Mouse (Mus musculus): ENCODE data around the gene Foxp2. TPM values are rescaled to one million over a fixed set of nuclear protein-coding genes. Genes with fewer than 3 reads are reported as not detected.
A peak's percentile ranks its signal among the peaks of the same experiment; 100 is the strongest.

Foxp2 gene
- polyA plus RNA-seq, 1 experiment from 2014 or later = 42.4 TPM

- no peak overlapping the region for H3K4me3 ChIP-seq (ENCODE audit: low read depth, low read length)
- no peak overlapping the region for H3K27ac ChIP-seq (ENCODE audit: low read depth, low read length)
- ATAC-seq (ENCODE audit: low FRiP score) = no peak
- 40% methylated on average over 5 of the region's 5 CpGs for WGBS
- peaks cover 22% of the 10 kb centered on the region for H3K4me1 ChIP-seq (ENCODE audit: control insufficient read depth, insufficient read depth, low read length)
- no peak overlapping the region for H3K9ac ChIP-seq (ENCODE audit: low read length)
- peak; percentile 86 for DNase-seq (ENCODE audit: low spot score, missing footprints)
- no peaks in the 10 kb centered on the region for H3K9me3 ChIP-seq (ENCODE audit: control insufficient read depth, low read length)
- peak overlapping the region; percentile 92; the same call in 1 of the 2 replicates for H3K4me2 ChIP-seq
- no peaks in the 10 kb centered on the region for H3K36me3 ChIP-seq (ENCODE audit: control insufficient read depth, insufficient read depth, low read length)
- no peaks in the 10 kb centered on the region for H3K27me3 ChIP-seq (ENCODE audit: control insufficient read depth, insufficient read depth, low read length)
Measured at GRCm38 (mm10) chr6:14903271-14903965, 2.3 kb downstream of the Foxp2 start.

- ATAC-seq (ENCODE audit: low FRiP score) (no peak), DNase-seq (ENCODE audit: low spot score, missing footprints) (peak; percentile 31)
- Histone ChIP-seq H3K4me1 (ENCODE audit: control insufficient read depth, insufficient read depth, low read length) (no peaks in the 10 kb centered on the region), H3K9me3 (ENCODE audit: control insufficient read depth, low read length) (no peaks in the 10 kb centered on the region), H3K4me2 (no peak overlapping the region), H3K27ac (ENCODE audit: low read depth, low read length) (no peak overlapping the region), H3K27me3 (ENCODE audit: control insufficient read depth, insufficient read depth, low read length) (no peaks in the 10 kb centered on the region), H3K9ac (ENCODE audit: low read length) (no peak overlapping the region), H3K36me3 (ENCODE audit: control insufficient read depth, insufficient read depth, low read length) (no peaks in the 10 kb centered on the region), H3K4me3 (ENCODE audit: low read depth, low read length) (no peak overlapping the region)
- 96% methylated on average over 2 of the region's 2 CpGs for WGBS
Measured at GRCm38 (mm10) chr6:14915066-14915465, 13.9 kb downstream of the Foxp2 start.

- Histone ChIP-seq H3K4me1 (ENCODE audit: control insufficient read depth, insufficient read depth, low read length) (no peaks in the 10 kb centered on the region), H3K4me3 (ENCODE audit: low read depth, low read length) (no peak overlapping the region), H3K9ac (ENCODE audit: low read length) (no peak overlapping the region), H3K4me2 (no peak overlapping the region), H3K9me3 (ENCODE audit: control insufficient read depth, low read length) (no peaks in the 10 kb centered on the region), H3K36me3 (ENCODE audit: control insufficient read depth, insufficient read depth, low read length) (no peaks in the 10 kb centered on the region), H3K27me3 (ENCODE audit: control insufficient read depth, insufficient read depth, low read length) (no peaks in the 10 kb centered on the region), H3K27ac (ENCODE audit: low read depth, low read length) (no peak overlapping the region)
- DNase-seq (ENCODE audit: low spot score, missing footprints) (no peak), ATAC-seq (ENCODE audit: low FRiP score) (no peak)
Measured at GRCm38 (mm10) chr6:14922704-14923103, 21.6 kb downstream of the Foxp2 start.

- no peak overlapping the region for H3K9ac ChIP-seq (ENCODE audit: low read length)
- H3K27ac ChIP-seq (ENCODE audit: low read depth, low read length) = no peak overlapping the region
- DNase-seq (ENCODE audit: low spot score, missing footprints) = no peak
- WGBS = 90% methylated on average over 4 of the region's 4 CpGs
- H3K4me1 ChIP-seq (ENCODE audit: control insufficient read depth, insufficient read depth, low read length) = no peaks in the 10 kb centered on the region
- H3K36me3 ChIP-seq (ENCODE audit: control insufficient read depth, insufficient read depth, low read length) = no peaks in the 10 kb centered on the region
- H3K27me3 ChIP-seq (ENCODE audit: control insufficient read depth, insufficient read depth, low read length) = no peaks in the 10 kb centered on the region
- no peak overlapping the region for H3K4me3 ChIP-seq (ENCODE audit: low read depth, low read length)
- no peak overlapping the region for H3K4me2 ChIP-seq
- no peaks in the 10 kb centered on the region for H3K9me3 ChIP-seq (ENCODE audit: control insufficient read depth, low read length)
- no peak for ATAC-seq (ENCODE audit: low FRiP score)
Measured at GRCm38 (mm10) chr6:14924976-14925489, 23.9 kb downstream of the Foxp2 start.

GRCm38 (mm10) chr6:14951060-14951459, 49.9 kb downstream of the Foxp2 start:
- no peak overlapping the region for H3K9ac ChIP-seq (ENCODE audit: low read length)
- no peaks in the 10 kb centered on the region for H3K27me3 ChIP-seq (ENCODE audit: control insufficient read depth, insufficient read depth, low read length)

GRCm38 (mm10) chr6:14952731-14953130, 51.6 kb downstream of the Foxp2 start:
- 65% methylated on average over 4 of the region's 4 CpGs for WGBS

More at GRCm38 (mm10) chr6:14951060-14951459, 49.9 kb downstream of the Foxp2 start:
- 84% methylated on average over 6 of the region's 6 CpGs for WGBS
- ATAC-seq (ENCODE audit: low FRiP score) (no peak), DNase-seq (ENCODE audit: low spot score, missing footprints) (no peak)
- Histone ChIP-seq H3K4me1 (ENCODE audit: control insufficient read depth, insufficient read depth, low read length) (no peaks in the 10 kb centered on the region), H3K9me3 (ENCODE audit: control insufficient read depth, low read length) (no peaks in the 10 kb centered on the region; the same call in 1 of the 2 replicates), H3K4me3 (ENCODE audit: low read depth, low read length) (no peak overlapping the region), H3K36me3 (ENCODE audit: control insufficient read depth, insufficient read depth, low read length) (no peaks in the 10 kb centered on the region), H3K27ac (ENCODE audit: low read depth, low read length) (no peak overlapping the region), H3K4me2 (no peak overlapping the region)

GRCm38 (mm10) chr6:14977042-14977441, 75.9 kb downstream of the Foxp2 start:
- WGBS = 87% methylated on average over 3 of the region's 3 CpGs
- H3K9me3 ChIP-seq (ENCODE audit: control insufficient read depth, low read length) = peaks cover 3% of the 10 kb centered on the region; the same call in 1 of the 2 replicates
- H3K9ac ChIP-seq (ENCODE audit: low read length) = no peak overlapping the region
- no peak for DNase-seq (ENCODE audit: low spot score, missing footprints)
- no peaks in the 10 kb centered on the region for H3K36me3 ChIP-seq (ENCODE audit: control insufficient read depth, insufficient read depth, low read length)
- H3K4me2 ChIP-seq = no peak overlapping the region
- no peak overlapping the region for H3K27ac ChIP-seq (ENCODE audit: low read depth, low read length)
- ATAC-seq (ENCODE audit: low FRiP score) = no peak
- H3K4me1 ChIP-seq (ENCODE audit: control insufficient read depth, insufficient read depth, low read length) = no peaks in the 10 kb centered on the region
- H3K27me3 ChIP-seq (ENCODE audit: control insufficient read depth, insufficient read depth, low read length) = no peaks in the 10 kb centered on the region
- H3K4me3 ChIP-seq (ENCODE audit: low read depth, low read length) = no peak overlapping the region

More at GRCm38 (mm10) chr6:14952731-14953130, 51.6 kb downstream of the Foxp2 start:
- Histone ChIP-seq H3K9ac (ENCODE audit: low read length) (no peak overlapping the region), H3K27ac (ENCODE audit: low read depth, low read length) (no peak overlapping the region), H3K4me3 (ENCODE audit: low read depth, low read length) (no peak overlapping the region), H3K27me3 (ENCODE audit: control insufficient read depth, insufficient read depth, low read length) (no peaks in the 10 kb centered on the region), H3K4me1 (ENCODE audit: control insufficient read depth, insufficient read depth, low read length) (no peaks in the 10 kb centered on the region), H3K4me2 (no peak overlapping the region), H3K36me3 (ENCODE audit: control insufficient read depth, insufficient read depth, low read length) (no peaks in the 10 kb centered on the region), H3K9me3 (ENCODE audit: control insufficient read depth, low read length) (no peaks in the 10 kb centered on the region; the same call in 1 of the 2 replicates)
- ATAC-seq (ENCODE audit: low FRiP score) (no peak), DNase-seq (ENCODE audit: low spot score, missing footprints) (no peak)

- H3K9me3 ChIP-seq (ENCODE audit: control insufficient read depth, low read length) = peaks cover 3% of the 10 kb centered on the region; the same call in 1 of the 2 replicates
- 90% methylated on average over 5 of the region's 5 CpGs for WGBS
Measured at GRCm38 (mm10) chr6:14978201-14978600, 77.1 kb downstream of the Foxp2 start.

GRCm38 (mm10) chr6:15008113-15008512, 107.0 kb downstream of the Foxp2 start:
- ATAC-seq (ENCODE audit: low FRiP score) = no peak
- Histone ChIP-seq H3K36me3 (ENCODE audit: control insufficient read depth, insufficient read depth, low read length) (no peaks in the 10 kb centered on the region), H3K9me3 (ENCODE audit: control insufficient read depth, low read length) (no peaks in the 10 kb centered on the region), H3K9ac (ENCODE audit: low read length) (no peak overlapping the region), H3K27ac (ENCODE audit: low read depth, low read length) (no peak overlapping the region), H3K4me3 (ENCODE audit: low read depth, low read length) (no peak overlapping the region), H3K4me1 (ENCODE audit: control insufficient read depth, insufficient read depth, low read length) (no peaks in the 10 kb centered on the region), H3K4me2 (no peak overlapping the region), H3K27me3 (ENCODE audit: control insufficient read depth, insufficient read depth, low read length) (no peaks in the 10 kb centered on the region)
- no peak for DNase-seq (ENCODE audit: low spot score, missing footprints)
- WGBS = 82% methylated on average over 1 of the region's 1 CpGs

More at GRCm38 (mm10) chr6:14978201-14978600, 77.1 kb downstream of the Foxp2 start:
- Histone ChIP-seq H3K9ac (ENCODE audit: low read length) (no peak overlapping the region), H3K27ac (ENCODE audit: low read depth, low read length) (no peak overlapping the region), H3K27me3 (ENCODE audit: control insufficient read depth, insufficient read depth, low read length) (no peaks in the 10 kb centered on the region), H3K4me2 (no peak overlapping the region), H3K4me3 (ENCODE audit: low read depth, low read length) (no peak overlapping the region), H3K36me3 (ENCODE audit: control insufficient read depth, insufficient read depth, low read length) (no peaks in the 10 kb centered on the region), H3K4me1 (ENCODE audit: control insufficient read depth, insufficient read depth, low read length) (no peaks in the 10 kb centered on the region)
- ATAC-seq (ENCODE audit: low FRiP score) (no peak), DNase-seq (ENCODE audit: low spot score, missing footprints) (no peak)
